Mouse (Mus musculus) heart, postnatal 0 days (tissue): ENCODE data around the gene Mmachc. TPM values are rescaled to one million over a fixed set of nuclear protein-coding genes. Genes with fewer than 3 reads are reported as not detected.
"Not testable (repeated sequence)": the region's sequence is repeated elsewhere in the genome, so short reads cannot be mapped to it uniquely, and the experiment has no call there.

Experiments
- ATAC-seq: fragments of 200-750 bp; cut with Nextera tagmentation; 2 replicates; pipeline ENCODE4 v1.8.0; 2017; ENCODE audit warnings: low read depth, moderate number of reproducible peaks, moderate library complexity; ENCODE audit not compliant: insufficient read depth
- DNase-seq: peaks from one replicate; pipeline ENCODE4 v3.0.0-alpha.2; 2016; ENCODE audit warnings: low spot score
- H3K27ac ChIP-seq: fragments of 300-500 bp; sonication (generic); 2 replicates; pipeline ENCODE4 v1.5.1; 2014; ENCODE audit warnings: low read depth, mild to moderate bottlenecking
- H3K27me3 ChIP-seq: fragments of 300-500 bp; sonication (generic); 2 replicates; pipeline ENCODE4 v1.6.1; 2014; ENCODE audit warnings: low read length, mixed read lengths; ENCODE audit not compliant: control insufficient read depth, insufficient read depth
- H3K36me3 ChIP-seq: fragments of 300-500 bp; sonication (generic); replicated peaks from 2 replicates; pipeline ENCODE4 v1.6.1; 2014; ENCODE audit warnings: low read length, mixed read lengths; ENCODE audit not compliant: control insufficient read depth, insufficient read depth
- H3K4me1 ChIP-seq: fragments of 300-500 bp; sonication (generic); 2 replicates; pipeline ENCODE4 v1.6.1; 2014; ENCODE audit warnings: antibody characterized with exemption; ENCODE audit not compliant: control insufficient read depth, insufficient read depth
- H3K4me2 ChIP-seq: fragments of 300-500 bp; sonication (generic); 2 replicates; pipeline ENCODE4 v1.6.1; 2014; ENCODE audit warnings: low read depth, mild to moderate bottlenecking, low read length, moderate library complexity
- H3K4me3 ChIP-seq: fragments of 300-500 bp; sonication (generic); 2 replicates; pipeline ENCODE4 v1.5.1; 2014; ENCODE audit warnings: low read depth, low read length
- H3K9ac ChIP-seq: fragments of 300-500 bp; sonication (generic); replicated peaks from 2 replicates; pipeline ENCODE4 v1.6.1; 2014; ENCODE audit warnings: low read depth, low read length, mixed read lengths
- H3K9me3 ChIP-seq: fragments of 300-500 bp; sonication (generic); replicated peaks from 2 replicates; pipeline ENCODE4 v1.6.1; 2016; ENCODE audit warnings: low read length; ENCODE audit not compliant: control insufficient read depth
- CTCF ChIP-seq: IDR thresholded peaks from 2 replicates; pipeline ENCODE4 v1.5.1; 2016; ENCODE audit warnings: antibody characterized with exemption, control low read depth, low read depth
- EP300 ChIP-seq: IDR thresholded peaks from 2 replicates; pipeline ENCODE4 v1.6.1; 2016; ENCODE audit warnings: antibody characterized with exemption, low read depth
- WGBS: fragments of 180-500 bp; shearing (Covaris S2); extraction: QIAGEN DNeasy Blood & Tissue Kit; methylation state at CpG from one replicate; pipeline ENCODE4 v1.1.7; 2014; 5-methylcytosine and 5-hydroxymethylcytosine counted together
- polyA plus RNA-seq: library from polyadenylated mRNA; unstranded; fragments of >200 nt; fragmentation: Nextera tagmentation; extraction: Ambion mirVana; gene quantifications from 2 replicates; pipeline ENCODE4 v1.2.1, GENCODE M21; 2015
- total RNA-seq: library from RNA; depleted of rRNA; stranded (reverse); fragments of >200 nt; gene quantifications from 2 replicates; pipeline ENCODE4 v1.2.3, GENCODE M21; 2014; ENCODE audit warnings: low replicate concordance

Mmachc gene
- total and polyA plus RNA-seq, 2 experiments from 2014 or later = 36.5 to 41.1 TPM

DNA sequence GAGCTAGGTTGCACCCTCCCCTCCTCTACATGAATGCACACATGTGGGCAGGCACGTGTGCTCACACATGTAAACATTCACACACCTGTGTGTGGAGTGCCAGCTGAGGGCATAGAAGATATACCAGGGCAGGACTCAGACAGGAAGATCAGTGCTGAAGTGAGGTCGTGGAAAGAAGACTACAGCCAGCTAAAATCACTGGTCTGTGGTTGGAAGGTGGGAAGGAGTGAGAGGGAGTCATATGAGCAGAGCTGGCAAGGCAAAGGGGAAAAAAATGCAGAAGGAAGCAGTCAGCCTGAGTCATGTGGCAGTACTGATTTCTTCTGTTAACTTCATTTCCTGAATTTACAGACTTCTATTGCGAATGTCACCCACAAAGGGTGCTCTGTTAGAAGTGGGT is 40.1 kb downstream of the Mmachc start:
- no peak overlapping the region for H3K4me3 ChIP-seq
- H3K27me3 ChIP-seq = no peaks in the 10 kb centered on the region
- H3K4me2 ChIP-seq = no peak overlapping the region
- no peak for DNase-seq
- no peaks in the 10 kb centered on the region for H3K4me1 ChIP-seq
- 40% methylated on average over 3 of the region's 3 CpGs for WGBS
- ATAC-seq = no peak
- no peak overlapping the region for H3K9ac ChIP-seq
- 0 out of 2 replicates have a peak overlapping the region, but pooled peaks have one; percentile 25 for H3K27ac ChIP-seq
- no peaks in the 10 kb centered on the region for H3K36me3 ChIP-seq
- H3K9me3 ChIP-seq = no peaks in the 10 kb centered on the region
- TF ChIP-seq CTCF (no peak), EP300 (no peak)

GRCm38 (mm10) chr4:116666625-116667024 is 41.6 kb downstream of the Mmachc start:
- no peaks in the 10 kb centered on the region for H3K4me1 ChIP-seq
- H3K9ac ChIP-seq = no peak overlapping the region
- H3K27me3 ChIP-seq = no peaks in the 10 kb centered on the region
- DNase-seq (no peak), ATAC-seq (no peak)
- H3K9me3 ChIP-seq = no peaks in the 10 kb centered on the region; the same call in 1 of the 2 replicates
- no peak overlapping the region for H3K27ac ChIP-seq
- H3K4me2 ChIP-seq = no peak overlapping the region
- WGBS = 46% methylated on average over 4 of the region's 4 CpGs
- no peak overlapping the region for H3K4me3 ChIP-seq
- TF ChIP-seq CTCF (no peak), EP300 (no peak)
- H3K36me3 ChIP-seq = no peaks in the 10 kb centered on the region

GRCm38 (mm10) chr4:116661998-116662397 is 46.2 kb downstream of the Mmachc start:
- Histone ChIP-seq H3K27me3 (no peaks in the 10 kb centered on the region), H3K36me3 (no peaks in the 10 kb centered on the region), H3K4me2 (no peak overlapping the region), H3K9ac (no peak overlapping the region), H3K4me3 (no peak overlapping the region), H3K9me3 (no peaks in the 10 kb centered on the region; the same call in 1 of the 2 replicates), H3K4me1 (no peaks in the 10 kb centered on the region), H3K27ac (no peak overlapping the region)
- 86% methylated on average over 1 of the region's 1 CpGs for WGBS
- DNase-seq (no peak), ATAC-seq (no peak)
- no peak for TF ChIP-seq EP300
- no peak for TF ChIP-seq CTCF

- WGBS = 73% methylated on average over 6 of the region's 6 CpGs
These were observed 47.4 kb downstream of the Mmachc start for GRCm38 (mm10) chr4:116660829-116661228.

GRCm38 (mm10) chr4:116659916-116660315 is 48.3 kb downstream of the Mmachc start:
- H3K4me3 ChIP-seq, H3K27ac ChIP-seq, H3K4me1 ChIP-seq, H3K9me3 ChIP-seq, DNase-seq, ATAC-seq, H3K4me2 ChIP-seq, H3K9ac ChIP-seq, H3K36me3 ChIP-seq, H3K27me3 ChIP-seq: not testable (repeated sequence)
- 80% methylated on average over 6 of the region's 6 CpGs for WGBS

More at GRCm38 (mm10) chr4:116660829-116661228, 47.4 kb downstream of the Mmachc start:
- no peak for DNase-seq
- no peak overlapping the region for H3K9ac ChIP-seq
- no peak overlapping the region for H3K27ac ChIP-seq
- no peaks in the 10 kb centered on the region for H3K27me3 ChIP-seq
- H3K4me3 ChIP-seq = no peak overlapping the region
- TF ChIP-seq EP300 (no peak), CTCF (no peak)
- ATAC-seq = no peak
- H3K4me2 ChIP-seq = no peak overlapping the region
- no peaks in the 10 kb centered on the region; the same call in 1 of the 2 replicates for H3K9me3 ChIP-seq
- H3K36me3 ChIP-seq = no peaks in the 10 kb centered on the region
- no peaks in the 10 kb centered on the region for H3K4me1 ChIP-seq

GRCm38 (mm10) chr4:116659474-116659873 is 48.7 kb downstream of the Mmachc start:
- WGBS = 56% methylated on average over 2 of the region's 2 CpGs
- no peak for DNase-seq

More at GRCm38 (mm10) chr4:116659474-116659873, 48.7 kb downstream of the Mmachc start:
- no peak for ATAC-seq
- TF ChIP-seq CTCF (no peak), EP300 (no peak)
- Histone ChIP-seq H3K4me3 (no peak overlapping the region), H3K27ac (no peak overlapping the region), H3K9ac (no peak overlapping the region), H3K4me2 (no peak overlapping the region), H3K27me3 (no peaks in the 10 kb centered on the region), H3K4me1 (no peaks in the 10 kb centered on the region), H3K9me3 (no peaks in the 10 kb centered on the region; the same call in 1 of the 2 replicates), H3K36me3 (no peaks in the 10 kb centered on the region)
